Mouse (Mus musculus) erythroblast, embryonic 14.5 days (primary cell): ENCODE results near the gene Zfp653.

Experiments
- GATA1 ChIP-seq: IDR thresholded peaks from 2 replicates; pipeline ENCODE4 v1.6.1; 2012; ENCODE audit warnings: low read length, inconsistent platforms, mixed read lengths
- TAL1 ChIP-seq: IDR thresholded peaks from 3 replicates; pipeline ENCODE4 v1.6.1; 2012; ENCODE audit warnings: low read length, inconsistent platforms, mixed read lengths

GRCm38 (mm10) chr9:22098993-22099696 lies 28.0 kb upstream of the Zfp653 start, which contains the start of gene Cnn1:
- TF ChIP-seq GATA1: no peak
- no peak for TF ChIP-seq TAL1
